Mouse (Mus musculus): ENCODE data around the gene Rhoc. TPM values are rescaled to one million over a fixed set of nuclear protein-coding genes. Genes with fewer than 3 reads are reported as not detected.
"Not testable (repeated sequence)": the region's sequence is repeated elsewhere in the genome, so short reads cannot be mapped to it uniquely, and the experiment has no call there.

The Rhoc gene
- 112 and 121 TPM in 2 replicates for polyA plus RNA-seq (2016; fragmentation: Nextera tagmentation; extraction: Ambion mirVana)

DNA sequence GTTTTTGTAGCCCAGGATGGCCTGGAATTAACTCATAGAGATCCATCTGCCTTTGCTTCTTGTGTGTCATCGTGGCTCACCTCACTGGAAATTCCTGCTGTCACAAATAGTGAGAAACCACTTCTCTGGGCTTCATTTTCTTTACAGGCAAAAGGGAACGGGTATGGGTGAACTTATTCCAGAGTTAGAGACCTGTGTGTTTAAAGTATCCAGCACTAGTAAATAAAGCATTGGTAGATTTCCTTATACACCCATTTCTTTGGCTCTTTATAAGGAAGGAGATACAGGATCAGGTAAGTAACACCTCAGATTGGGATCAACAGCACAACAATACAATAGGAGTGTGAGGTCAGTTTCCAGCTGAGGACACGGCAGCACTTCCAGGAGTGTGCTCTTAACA, at the start of gene Rhoc:
Rhoc (plus strand) TSS at position 301 of the 400 bp plus-strand sequence.
- no peak; the same call in 1 of the 2 replicates for ATAC-seq (ENCODE audit: low FRiP score)
- Histone ChIP-seq H3K27me3 (peaks cover 51% of the 10 kb centered on the region), H3K9me3 (replicated peaks) (no peaks in the 10 kb centered on the region), H3K4me2 (replicated peaks) (peak within 1 kb of the TSS; percentile 88), H3K27ac (0 out of 2 replicates have a peak within 1 kb of the TSS, but pooled peaks have one; percentile 37), H3K4me3 (peak within 1 kb of the TSS; percentile 58), H3K36me3 (peaks cover 6% of the 10 kb centered on the region; the same call in 1 of the 2 replicates), H3K4me1 (peaks cover 31% of the 10 kb centered on the region), H3K9ac (peak within 1 kb of the TSS; percentile 68)
- WGBS, result 25% methylated on average over 3 of the region's 3 CpGs

DNA sequence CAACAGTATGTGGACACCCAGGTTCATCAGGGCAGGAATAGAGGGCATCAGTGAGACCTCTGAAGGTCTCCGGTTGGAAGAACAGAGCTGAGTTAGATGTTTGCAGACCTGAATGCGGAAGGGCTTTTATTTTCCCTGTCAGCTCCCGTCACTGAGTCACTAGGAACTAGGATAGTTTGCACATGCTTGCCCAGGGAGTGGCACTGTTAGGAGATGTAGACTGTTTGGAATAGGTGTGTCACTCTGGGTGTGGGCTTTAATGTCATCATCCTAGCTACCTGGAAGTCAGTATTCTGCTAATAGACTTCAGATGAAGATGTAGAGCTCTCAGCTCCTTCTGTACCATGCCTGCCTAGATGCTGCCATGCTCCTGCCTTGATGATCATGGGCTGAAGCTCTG, 46.2 kb upstream of the Rhoc start:
- WGBS, result 96% methylated on average over 3 of the region's 3 CpGs
- Histone ChIP-seq H3K4me2 (replicated peaks) (no peak overlapping the region), H3K4me1 (no peaks in the 10 kb centered on the region), H3K9ac (no peak overlapping the region), H3K9me3 (replicated peaks) (no peaks in the 10 kb centered on the region), H3K27ac (no peak overlapping the region), H3K4me3 (no peak overlapping the region), H3K27me3 (no peaks in the 10 kb centered on the region), H3K36me3 (no peaks in the 10 kb centered on the region)
- ATAC-seq (ENCODE audit: low FRiP score), result no peak

DNA sequence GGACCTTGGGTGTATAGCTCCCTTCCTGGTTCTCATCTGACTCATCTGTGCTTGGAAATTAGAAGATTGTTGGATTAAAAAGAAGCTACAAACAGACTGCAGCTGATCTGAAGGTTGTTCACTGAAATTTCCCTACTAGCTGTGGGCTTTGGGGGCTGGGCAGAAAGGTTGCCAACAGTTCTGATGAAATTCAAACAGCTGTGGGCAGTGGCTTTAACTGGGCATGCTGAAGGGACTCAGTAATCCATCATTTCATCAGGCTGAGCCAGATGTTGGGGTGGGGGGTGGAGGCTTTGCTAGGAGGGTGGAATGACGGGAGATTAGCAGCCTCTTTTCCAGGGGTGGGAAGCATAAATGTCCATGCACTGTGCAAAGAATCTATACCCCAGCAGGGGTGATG, 45.0 kb upstream of the Rhoc start:
- Histone ChIP-seq H3K27me3 (no peaks in the 10 kb centered on the region), H3K27ac (no peak overlapping the region), H3K9me3 (replicated peaks) (no peaks in the 10 kb centered on the region), H3K9ac (no peak overlapping the region), H3K4me3 (no peak overlapping the region), H3K4me1 (no peaks in the 10 kb centered on the region), H3K36me3 (no peaks in the 10 kb centered on the region), H3K4me2 (replicated peaks) (no peak overlapping the region)
- WGBS, result 53% methylated on average over 1 of the region's 1 CpGs
- no peak for ATAC-seq (ENCODE audit: low FRiP score)

DNA sequence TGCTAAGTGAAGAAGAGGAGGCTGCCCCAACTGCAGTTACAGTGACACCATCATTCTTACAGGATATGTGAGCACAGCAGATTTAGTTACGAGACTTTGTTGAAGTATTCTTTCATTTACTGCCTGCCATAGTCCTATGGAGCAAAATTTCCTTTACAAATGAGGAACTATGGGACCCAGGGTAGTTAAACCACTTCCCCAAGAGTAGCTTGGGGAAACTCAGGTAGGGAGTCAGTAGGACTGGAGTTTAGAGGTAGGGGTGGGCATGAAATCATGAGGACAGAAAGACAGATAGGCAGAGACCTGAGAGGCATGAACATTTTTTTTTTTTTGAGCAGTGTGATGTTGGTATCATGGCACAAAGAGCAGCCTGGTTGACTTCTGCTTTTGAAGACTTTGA, 44.3 kb upstream of the Rhoc start:
- Histone ChIP-seq H3K27ac (no peak overlapping the region), H3K4me3 (no peak overlapping the region), H3K9ac (no peak overlapping the region), H3K36me3 (no peaks in the 10 kb centered on the region), H3K9me3 (replicated peaks) (no peaks in the 10 kb centered on the region), H3K27me3 (no peaks in the 10 kb centered on the region), H3K4me2 (replicated peaks) (no peak overlapping the region), H3K4me1 (no peaks in the 10 kb centered on the region)
- WGBS, result 81% methylated on average over 1 of the region's 1 CpGs
- ATAC-seq (ENCODE audit: low FRiP score), result no peak

DNA sequence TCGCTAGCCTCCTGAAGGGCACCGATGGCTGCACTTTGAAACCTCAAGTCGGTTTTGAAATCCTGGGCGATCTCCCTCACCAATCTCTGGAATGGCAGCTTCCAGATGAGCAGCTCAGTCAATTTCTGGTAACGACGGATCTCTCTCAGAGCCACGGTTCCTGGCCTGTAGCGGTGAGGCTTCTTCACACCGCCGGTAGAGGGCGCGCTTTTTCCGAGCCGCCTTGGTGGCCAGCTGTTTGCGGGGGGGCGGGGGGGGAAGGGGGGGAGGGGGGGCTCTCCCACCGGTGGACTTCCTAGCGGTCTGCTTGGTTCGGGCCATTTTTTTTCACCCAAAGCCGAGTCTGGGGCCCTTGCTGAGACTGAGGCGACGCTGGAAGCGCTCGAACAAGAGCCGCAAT, 35.3 kb upstream of the Rhoc start:
- 17% methylated on average over 22 of the region's 25 CpGs for WGBS
- not testable (repeated sequence) for H3K27me3 ChIP-seq; H3K36me3 ChIP-seq; H3K4me3 ChIP-seq; H3K9ac ChIP-seq; H3K4me2 ChIP-seq (replicated peaks); H3K4me1 ChIP-seq; H3K9me3 ChIP-seq (replicated peaks); ATAC-seq (ENCODE audit: low FRiP score); H3K27ac ChIP-seq

DNA sequence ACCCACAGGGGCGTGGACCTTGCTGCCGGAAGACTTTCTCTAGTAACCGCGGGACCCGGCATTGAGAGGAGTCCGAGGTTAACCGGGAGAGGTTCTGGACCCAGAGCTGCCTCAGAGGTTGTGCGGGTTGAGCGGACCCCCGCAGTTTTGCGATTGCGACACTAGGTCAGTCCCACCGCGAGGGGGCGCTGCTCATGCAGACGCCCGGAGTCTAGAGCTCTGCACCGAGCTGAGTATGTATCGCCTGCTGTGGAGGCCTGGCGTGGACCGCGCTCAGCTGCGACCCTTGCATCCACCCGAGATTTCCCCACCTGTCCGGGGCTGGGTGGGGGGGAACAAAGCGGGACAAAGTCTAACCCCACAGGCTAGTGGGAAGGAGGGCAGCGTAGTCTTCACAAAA, 29.8 kb upstream of the Rhoc start:
- H3K9ac ChIP-seq, result peak overlapping the region; percentile 24; the same call in 1 of the 2 replicates
- peaks cover 30% of the 10 kb centered on the region for H3K27me3 ChIP-seq
- H3K36me3 ChIP-seq, result no peaks in the 10 kb centered on the region
- H3K9me3 ChIP-seq (replicated peaks), result no peaks in the 10 kb centered on the region
- WGBS, result 2% methylated on average over 27 of the region's 27 CpGs
- no peak overlapping the region for H3K27ac ChIP-seq
- peak overlapping the region; percentile 32 for H3K4me3 ChIP-seq
- ATAC-seq (ENCODE audit: low FRiP score), result peak; percentile 81
- H3K4me2 ChIP-seq (replicated peaks), result peak overlapping the region; percentile 55
- peaks cover 10% of the 10 kb centered on the region; the same call in 1 of the 2 replicates for H3K4me1 ChIP-seq

DNA sequence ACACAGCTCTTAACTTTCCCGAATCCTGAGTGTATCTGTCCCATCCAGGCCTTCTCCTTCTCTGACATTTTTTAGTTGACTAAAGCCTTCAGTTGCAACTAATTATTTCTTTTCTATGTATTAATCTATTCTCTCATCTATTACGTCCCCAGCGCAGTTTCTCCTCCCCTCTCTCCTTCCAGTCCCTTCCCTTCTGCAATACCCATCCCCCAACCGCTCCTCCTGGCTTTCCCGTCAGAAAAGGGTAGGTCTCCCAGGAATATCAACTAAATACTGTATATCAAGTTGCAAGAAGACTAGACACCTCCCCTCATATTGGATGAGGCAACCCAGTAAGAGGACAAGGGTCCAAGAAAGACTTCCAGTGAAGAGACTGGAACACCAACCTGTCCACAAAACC, 29.3 kb upstream of the Rhoc start:
- 13% methylated on average over 5 of the region's 5 CpGs for WGBS
- Histone ChIP-seq H3K27ac (no peak overlapping the region), H3K4me1 (peaks cover 10% of the 10 kb centered on the region; the same call in 1 of the 2 replicates), H3K9ac (peak overlapping the region; percentile 24; the same call in 1 of the 2 replicates), H3K9me3 (replicated peaks) (no peaks in the 10 kb centered on the region), H3K36me3 (no peaks in the 10 kb centered on the region), H3K4me2 (replicated peaks) (peak overlapping the region; percentile 55), H3K4me3 (peak overlapping the region; percentile 32), H3K27me3 (peaks cover 27% of the 10 kb centered on the region; the same call in 1 of the 2 replicates)
- no peak for ATAC-seq (ENCODE audit: low FRiP score)

DNA sequence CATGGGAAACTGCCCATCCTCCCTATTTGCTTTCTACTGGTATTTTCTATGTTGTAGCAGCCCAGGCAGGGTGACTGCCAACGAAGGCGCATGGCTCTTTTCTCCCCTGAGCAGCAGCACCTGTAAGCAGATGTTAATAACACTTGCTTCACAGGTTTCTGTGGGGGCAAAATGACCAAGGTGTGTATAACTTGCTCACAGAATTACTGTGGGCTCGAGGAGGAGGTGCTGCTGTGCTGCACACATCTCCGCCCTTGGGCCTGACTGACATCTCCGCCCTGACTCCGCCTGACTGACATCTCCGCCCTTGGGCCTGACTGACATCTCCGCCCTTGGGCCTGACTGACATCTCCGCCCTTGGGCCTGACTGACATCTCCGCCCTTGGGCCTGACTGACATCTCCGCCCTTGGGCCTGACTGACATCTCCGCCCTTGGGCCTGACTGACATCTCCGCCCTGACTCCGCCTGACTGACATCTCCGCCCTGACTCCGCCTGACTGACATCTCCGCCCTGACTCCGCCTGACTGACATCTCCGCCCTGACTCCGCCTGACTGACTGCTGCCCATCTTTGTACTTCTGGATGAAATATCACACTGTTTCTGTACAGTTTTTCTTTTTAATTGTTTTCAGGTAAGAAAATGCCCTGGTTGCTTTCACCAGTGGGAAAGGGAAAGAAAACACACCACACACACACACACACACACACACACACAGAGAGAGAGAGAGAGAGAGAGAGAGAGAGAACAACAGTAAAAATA, 25.9 kb upstream of the Rhoc start:
- H3K27ac ChIP-seq; ATAC-seq (ENCODE audit: low FRiP score); H3K9me3 ChIP-seq (replicated peaks); H3K4me3 ChIP-seq; H3K9ac ChIP-seq; H3K4me2 ChIP-seq (replicated peaks); H3K36me3 ChIP-seq; H3K4me1 ChIP-seq: not testable (repeated sequence)
- 23% methylated on average over 20 of the region's 20 CpGs for WGBS
- peaks cover 24% of the 10 kb centered on the region; the same call in 1 of the 2 replicates for H3K27me3 ChIP-seq

DNA sequence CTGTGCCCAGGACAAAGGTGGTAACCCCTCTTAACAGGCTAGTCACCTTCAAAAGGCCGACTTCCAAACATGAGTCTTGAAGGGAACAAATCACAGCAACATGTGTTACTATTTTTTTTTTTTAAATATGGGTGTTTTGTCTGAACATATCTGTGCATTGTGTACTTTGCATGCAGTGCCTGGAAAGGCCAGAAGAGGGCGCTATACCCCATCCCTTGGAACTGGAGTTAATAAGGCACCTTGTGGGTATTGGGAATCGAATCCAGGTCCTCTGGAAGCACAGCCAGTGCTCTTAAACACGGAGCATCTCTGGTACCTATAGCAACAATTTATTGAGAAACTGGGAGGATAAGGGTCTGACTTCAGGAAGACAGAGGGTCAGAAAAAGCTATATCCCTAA, 23.2 kb upstream of the Rhoc start:
- no peak overlapping the region for H3K27ac ChIP-seq
- peaks cover 19% of the 10 kb centered on the region; the same call in 1 of the 2 replicates for H3K27me3 ChIP-seq
- 0 out of 2 replicates have a peak, but pooled peaks cover 2% of the 10 kb centered on the region for H3K4me1 ChIP-seq
- H3K36me3 ChIP-seq, result no peaks in the 10 kb centered on the region
- ATAC-seq (ENCODE audit: low FRiP score), result no peak
- H3K9me3 ChIP-seq (replicated peaks), result no peaks in the 10 kb centered on the region
- WGBS, result 18% methylated on average over 4 of the region's 4 CpGs
- H3K4me3 ChIP-seq, result no peak overlapping the region
- no peak overlapping the region for H3K9ac ChIP-seq
- no peak overlapping the region for H3K4me2 ChIP-seq (replicated peaks)

DNA sequence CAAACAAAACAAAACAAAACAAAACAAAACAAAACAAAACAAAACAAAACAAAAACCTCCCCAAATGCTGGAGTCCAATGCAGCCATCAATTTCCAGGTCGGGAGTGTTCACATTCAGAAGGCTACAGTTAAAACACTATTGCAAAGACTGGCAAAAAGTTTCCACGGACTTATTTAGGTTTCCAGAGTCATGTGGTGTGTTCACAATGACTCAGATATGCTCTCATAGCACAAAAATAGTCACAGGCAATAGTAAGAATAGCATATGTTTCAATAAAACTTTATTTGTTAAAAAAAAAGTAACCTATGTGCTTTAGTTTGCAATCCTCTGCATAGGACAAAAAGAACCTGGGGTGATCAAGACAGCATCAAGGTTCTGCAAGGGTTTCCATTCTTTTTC, 21.0 kb upstream of the Rhoc start:
- Histone ChIP-seq H3K36me3 (no peaks in the 10 kb centered on the region), H3K4me1 (no peaks in the 10 kb centered on the region), H3K9ac (no peak overlapping the region), H3K27ac (no peak overlapping the region), H3K4me3 (no peak overlapping the region), H3K4me2 (replicated peaks) (no peak overlapping the region), H3K27me3 (peaks cover 18% of the 10 kb centered on the region), H3K9me3 (replicated peaks) (no peaks in the 10 kb centered on the region)
- ATAC-seq (ENCODE audit: low FRiP score), result no peak
- WGBS, result 56% methylated on average over 2 of the region's 2 CpGs

DNA sequence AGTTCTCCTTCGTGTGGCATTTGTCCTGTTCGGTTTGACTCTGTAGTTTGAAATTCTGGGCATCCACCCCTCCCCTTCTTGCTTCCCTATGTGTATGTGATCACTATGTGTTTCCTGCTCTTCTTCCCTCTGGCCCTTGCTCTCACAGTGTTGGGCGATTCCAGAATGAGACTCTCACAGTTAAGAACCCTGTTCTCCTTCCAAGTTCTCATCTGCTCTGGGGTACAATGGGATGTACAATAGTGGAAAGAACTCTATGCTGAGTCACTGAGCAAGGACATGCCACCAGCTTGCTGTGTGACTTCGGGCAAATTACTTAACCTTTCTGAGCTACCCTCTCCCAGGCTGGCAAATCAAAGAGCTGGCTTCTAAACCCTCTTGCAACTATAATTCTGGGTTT, 20.5 kb upstream of the Rhoc start:
- Histone ChIP-seq H3K4me2 (replicated peaks) (no peak overlapping the region), H3K27me3 (peaks cover 23% of the 10 kb centered on the region), H3K4me1 (no peaks in the 10 kb centered on the region), H3K9ac (no peak overlapping the region), H3K27ac (no peak overlapping the region), H3K36me3 (no peaks in the 10 kb centered on the region), H3K9me3 (replicated peaks) (no peaks in the 10 kb centered on the region), H3K4me3 (no peak overlapping the region)
- ATAC-seq (ENCODE audit: low FRiP score), result no peak
- 85% methylated on average over 4 of the region's 4 CpGs for WGBS

DNA sequence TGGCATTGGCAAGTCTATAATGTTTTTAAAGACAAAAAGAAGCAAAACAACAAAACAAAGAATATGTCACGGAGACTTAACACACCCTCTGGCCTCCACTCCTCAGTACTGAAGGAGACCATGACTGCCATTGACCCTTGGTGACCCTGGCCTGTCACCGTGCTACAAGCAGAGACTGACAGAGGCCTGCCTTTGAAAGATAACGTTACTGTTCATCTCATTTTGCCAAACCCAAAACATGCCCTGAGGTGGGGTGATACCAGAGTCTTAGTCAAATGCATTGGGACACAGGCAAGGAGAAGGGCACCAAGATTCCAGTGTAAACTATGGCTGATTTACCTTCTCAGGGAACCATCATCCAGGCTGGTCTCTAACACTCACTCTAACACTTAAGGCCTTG, 19.0 kb upstream of the Rhoc start:
- H3K36me3 ChIP-seq, result no peaks in the 10 kb centered on the region
- peaks cover 28% of the 10 kb centered on the region for H3K27me3 ChIP-seq
- H3K9me3 ChIP-seq (replicated peaks), result no peaks in the 10 kb centered on the region
- ATAC-seq (ENCODE audit: low FRiP score), result no peak
- no peak overlapping the region for H3K9ac ChIP-seq
- WGBS, result 23% methylated on average over 3 of the region's 3 CpGs
- H3K27ac ChIP-seq, result no peak overlapping the region
- no peaks in the 10 kb centered on the region for H3K4me1 ChIP-seq
- H3K4me3 ChIP-seq, result no peak overlapping the region
- H3K4me2 ChIP-seq (replicated peaks), result no peak overlapping the region

DNA sequence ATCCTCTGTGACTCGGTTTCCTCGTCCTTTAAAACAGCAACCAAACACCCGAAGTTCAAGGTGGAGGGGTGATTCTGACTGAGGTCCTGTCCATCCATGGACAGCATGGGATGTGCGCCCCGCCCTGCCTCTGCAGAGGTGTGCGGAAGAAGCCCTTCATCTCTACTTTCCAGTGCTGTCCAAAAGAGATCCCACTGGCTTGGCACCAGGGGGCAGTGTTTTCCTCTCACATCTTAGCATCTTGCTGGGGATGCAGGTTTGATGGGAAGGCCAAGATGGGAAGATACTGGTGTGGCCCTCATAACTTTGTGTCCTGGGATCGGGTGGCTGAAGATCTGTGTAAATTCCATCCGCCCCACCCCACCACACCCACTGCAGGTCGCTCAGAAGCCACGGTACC, 18.1 kb upstream of the Rhoc start:
- ATAC-seq (ENCODE audit: low FRiP score), result no peak
- no peak overlapping the region for H3K9ac ChIP-seq
- no peak overlapping the region for H3K4me2 ChIP-seq (replicated peaks)
- H3K4me1 ChIP-seq, result no peaks in the 10 kb centered on the region
- WGBS, result 61% methylated on average over 10 of the region's 10 CpGs
- no peaks in the 10 kb centered on the region for H3K9me3 ChIP-seq (replicated peaks)
- H3K27me3 ChIP-seq, result peaks cover 30% of the 10 kb centered on the region
- H3K27ac ChIP-seq, result no peak overlapping the region
- H3K36me3 ChIP-seq, result no peaks in the 10 kb centered on the region
- H3K4me3 ChIP-seq, result no peak overlapping the region
